Mouse (Mus musculus) large intestine, adult 2 months (tissue): ENCODE results near the gene Zbtb20. TPM values are rescaled to one million over a fixed set of nuclear protein-coding genes. Genes with fewer than 3 reads are reported as not detected.
A peak's percentile ranks its signal among the peaks of the same experiment; 100 is the strongest.

Experiments
- DNase-seq: peaks from one replicate; pipeline ENCODE4 v3.0.0-alpha.2; 2012; ENCODE audit warnings: low read depth, low spot score
- WGBS: fragments of 180-500 bp; shearing (Covaris S2); methylation state at CpG from one replicate; pipeline ENCODE4 v1.1.7; 2018; 5-methylcytosine and 5-hydroxymethylcytosine counted together
- polyA plus RNA-seq: library from polyadenylated mRNA; depleted of rRNA; stranded (reverse); fragments of >200 nt; gene quantifications from 2 replicates; pipeline ENCODE4 v1.2.3, GENCODE M21; 2012; rRNA removed

Gene Zbtb20
- polyA plus RNA-seq, result 2.9 and 5.1 TPM in 2 replicates

- DNase-seq, result no peak
- under 1% methylated on average over 8 of the region's 8 CpGs for WGBS
These were observed at the start of gene Zbtb20 for GRCm38 (mm10) chr16:42875852-42875980. TSS of gene Zbtb20 (plus strand) at chr16:42875881.

- 51% methylated on average over 5 of the region's 5 CpGs for WGBS
- DNase-seq, result no peak
These were observed 39.7 kb upstream of the Zbtb20 start for GRCm38 (mm10) chr16:42835940-42836339.

GRCm38 (mm10) chr16:42836404-42837120 is 39.1 kb upstream of the Zbtb20 start:
- no peak for DNase-seq
- WGBS, result 41% methylated on average over 2 of the region's 2 CpGs

GRCm38 (mm10) chr16:42838226-42838625 is 37.5 kb upstream of the Zbtb20 start:
- 87% methylated on average over 4 of the region's 4 CpGs for WGBS
- DNase-seq, result no peak

- no peak for DNase-seq
- WGBS, result 41% methylated on average over 3 of the region's 3 CpGs
These were observed 18.0 kb upstream of the Zbtb20 start for GRCm38 (mm10) chr16:42857564-42858183.

- 71% methylated on average over 4 of the region's 4 CpGs for WGBS
- DNase-seq, result no peak
These were observed 16.4 kb upstream of the Zbtb20 start for GRCm38 (mm10) chr16:42859251-42859650.

GRCm38 (mm10) chr16:42863231-42863630 is 12.4 kb upstream of the Zbtb20 start:
- DNase-seq, result no peak
- whole genome bisulfite sequencing, result 82% methylated on average over 2 of the region's 2 CpGs

- WGBS, result 19% methylated on average over 1 of the region's 1 CpGs
- no peak for DNase-seq
These were observed 9.6 kb upstream of the Zbtb20 start for GRCm38 (mm10) chr16:42866061-42866460.

GRCm38 (mm10) chr16:42872101-42872500 is 3.6 kb upstream of the Zbtb20 start:
- no peak for DNase-seq
- WGBS, result 93% methylated on average over 5 of the region's 5 CpGs

- 51% methylated on average over 3 of the region's 3 CpGs for WGBS
- no peak for DNase-seq
These were observed 1.7 kb upstream of the Zbtb20 start for GRCm38 (mm10) chr16:42873942-42874341.

- WGBS, result 2% methylated on average over 5 of the region's 5 CpGs
- DNase-seq, result peak; percentile 21
These were observed 1.2 kb upstream of the Zbtb20 start for GRCm38 (mm10) chr16:42874456-42874855.

- under 1% methylated on average over 54 of the region's 54 CpGs for WGBS
- peak; percentile 100 for DNase-seq
These were observed 500 bp upstream of the Zbtb20 start for GRCm38 (mm10) chr16:42874910-42875851.

GRCm38 (mm10) chr16:42876021-42877000 is 630 bp downstream of the Zbtb20 start:
- WGBS, result 2% methylated on average over 56 of the region's 62 CpGs
- peak; percentile 24 for DNase-seq

- DNase-seq, result no peak
- 84% methylated on average over 3 of the region's 3 CpGs for WGBS
These were observed 4.4 kb downstream of the Zbtb20 start for GRCm38 (mm10) chr16:42880046-42880445.

- DNase-seq, result no peak
- WGBS, result 86% methylated on average over 2 of the region's 2 CpGs
These were observed 9.9 kb downstream of the Zbtb20 start for GRCm38 (mm10) chr16:42885538-42885937.

- DNase-seq, result no peak
- WGBS, result 90% methylated on average over 7 of the region's 7 CpGs
These were observed 10.3 kb downstream of the Zbtb20 start for GRCm38 (mm10) chr16:42885964-42886363.

- DNase-seq, result no peak
- 68% methylated on average over 3 of the region's 3 CpGs for WGBS
These were observed 21.5 kb downstream of the Zbtb20 start for GRCm38 (mm10) chr16:42897125-42897693.

GRCm38 (mm10) chr16:42900328-42900727 is 24.6 kb downstream of the Zbtb20 start:
- DNase-seq, result no peak
- 45% methylated on average over 1 of the region's 1 CpGs for WGBS

GRCm38 (mm10) chr16:42907283-42907701 is 31.6 kb downstream of the Zbtb20 start:
- peak; percentile 35 for DNase-seq
- WGBS, result 0% methylated on average over 4 of the region's 4 CpGs
